Mouse (Mus musculus) kidney, adult 2 months (tissue): ENCODE results near the gene Hebp1. TPM values are rescaled to one million over a fixed set of nuclear protein-coding genes. Genes with fewer than 3 reads are reported as not detected.
A peak's percentile ranks its signal among the peaks of the same experiment; 100 is the strongest.

ENCODE experiments used
- DNase-seq: peaks from one replicate; pipeline ENCODE4 v3.0.0; 2021
- H3K27ac ChIP-seq: fragments of 200-500 bp; 2 replicates; pipeline ENCODE4 v1.5.1; 2012; ENCODE audit warnings: low read depth, low read length, control low read depth, inconsistent platforms; ENCODE audit not compliant: insufficient read depth
- H3K27me3 ChIP-seq: fragments of 200-500 bp; replicated peaks from 2 replicates; pipeline ENCODE4 v1.6.1; 2012; ENCODE audit warnings: mild to moderate bottlenecking, moderate library complexity, low read length, inconsistent platforms; ENCODE audit not compliant: control insufficient read depth, insufficient read depth
- H3K36me3 ChIP-seq: fragments of 200-500 bp; 2 replicates; pipeline ENCODE4 v1.6.1; 2012; ENCODE audit warnings: mild to moderate bottlenecking, moderate library complexity, low read length, inconsistent platforms; ENCODE audit not compliant: control insufficient read depth, insufficient read depth
- H3K4me1 ChIP-seq: fragments of 200-500 bp; 2 replicates; pipeline ENCODE4 v1.6.1; 2011; ENCODE audit warnings: low read length; ENCODE audit not compliant: control insufficient read depth, insufficient read depth
- H3K4me3 ChIP-seq: fragments of 200-500 bp; 2 replicates; pipeline ENCODE4 v1.5.1; 2011; ENCODE audit warnings: mild to moderate bottlenecking, low read depth, low read length, control low read depth; ENCODE audit not compliant: insufficient read depth
- CTCF ChIP-seq: fragments of 200-500 bp; conservative IDR thresholded peaks from 2 replicates; pipeline ENCODE4 v1.5.1; 2011; ENCODE audit warnings: low read depth, mild to moderate bottlenecking, control low read depth, low read length, moderate library complexity, mixed read lengths; ENCODE audit not compliant: insufficient read depth, insufficient read length
- POLR2A ChIP-seq: fragments of 200-500 bp; IDR thresholded peaks from one replicate; pipeline ENCODE4 v1.6.1; 2011; ENCODE audit warnings: low read depth, low read length, control low read depth
- WGBS: fragments of 180-500 bp; shearing (Covaris S2); methylation state at CpG from one replicate; pipeline ENCODE4 v1.1.7; 2018; 5-methylcytosine and 5-hydroxymethylcytosine counted together
- polyA plus RNA-seq: library from polyadenylated mRNA; depleted of rRNA; stranded (reverse); fragments of >200 nt; gene quantifications from 2 replicates; pipeline ENCODE4 v1.2.3, GENCODE M21; 2012

The Hebp1 gene
- polyA plus RNA-seq, 1 experiment = 82.9 TPM

- TF ChIP-seq POLR2A = no peak
- no peak for TF ChIP-seq CTCF
- Histone ChIP-seq H3K36me3 (no peaks in the 10 kb centered on the region), H3K4me3 (no peak overlapping the region), H3K27ac (no peak overlapping the region; the same call in 1 of the 2 replicates), H3K27me3 (no peaks in the 10 kb centered on the region), H3K4me1 (peaks cover 12% of the 10 kb centered on the region; the same call in 1 of the 2 replicates)
- 46% methylated on average over 3 of the region's 3 CpGs for WGBS
- DNase-seq = peak; percentile 64
Measured at GRCm38 (mm10) chr6:135165191-135165590, 32.6 kb downstream of the Hebp1 start.

DNA sequence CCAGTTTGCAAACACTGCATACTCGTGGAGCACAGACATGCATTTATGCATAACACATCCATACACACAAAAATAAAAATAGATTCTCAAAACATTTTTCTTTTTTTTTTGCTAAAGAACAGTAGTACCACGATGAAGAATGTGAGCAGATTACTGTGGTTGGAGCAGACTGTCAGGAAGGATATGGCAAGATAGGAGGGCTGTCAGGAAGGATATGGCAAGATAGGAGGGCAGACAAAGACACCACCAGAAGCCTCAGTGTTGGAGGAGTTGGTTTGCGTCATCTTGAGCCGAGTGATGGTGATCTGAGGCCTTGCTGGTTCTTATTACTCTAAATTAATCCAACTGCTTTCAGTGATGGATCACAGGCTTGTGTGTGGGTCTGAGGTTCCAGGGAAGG lies 35.0 kb downstream of the Hebp1 start:
- DNase-seq = no peak
- WGBS = 74% methylated on average over 4 of the region's 4 CpGs
- TF ChIP-seq CTCF (no peak), POLR2A (no peak)
- Histone ChIP-seq H3K27me3 (no peaks in the 10 kb centered on the region), H3K4me3 (no peak overlapping the region), H3K4me1 (peaks cover 12% of the 10 kb centered on the region; the same call in 1 of the 2 replicates), H3K36me3 (no peaks in the 10 kb centered on the region), H3K27ac (no peak overlapping the region)

GRCm38 (mm10) chr6:135162311-135162710 lies 35.5 kb downstream of the Hebp1 start:
- no peaks in the 10 kb centered on the region for H3K27me3 ChIP-seq
- H3K36me3 ChIP-seq = no peaks in the 10 kb centered on the region
- H3K4me1 ChIP-seq = peaks cover 10% of the 10 kb centered on the region; the same call in 1 of the 2 replicates
- H3K4me3 ChIP-seq = no peak overlapping the region
- no peak for DNase-seq
- 76% methylated on average over 3 of the region's 3 CpGs for WGBS
- TF ChIP-seq CTCF (no peak), POLR2A (no peak)
- H3K27ac ChIP-seq = no peak overlapping the region

DNA sequence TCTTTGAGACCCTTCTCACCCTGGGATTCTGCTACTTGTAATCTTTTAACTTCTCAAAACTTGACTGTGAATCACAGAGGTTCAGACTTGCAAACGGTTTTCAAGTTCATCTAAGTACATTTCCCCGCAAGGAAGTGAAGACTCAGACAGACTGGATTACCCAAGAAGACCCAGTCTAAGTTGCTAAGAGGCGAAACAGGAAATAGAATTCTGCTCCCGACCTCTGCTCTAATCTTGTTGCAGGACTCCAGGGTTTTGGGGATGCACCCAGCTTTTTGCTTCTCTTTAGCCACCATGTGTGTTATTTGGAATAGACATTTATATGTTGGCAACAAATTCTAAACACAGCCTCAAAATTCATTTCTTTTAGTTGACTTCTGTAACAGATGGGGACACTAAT lies 36.5 kb downstream of the Hebp1 start:
- 73% methylated on average over 4 of the region's 4 CpGs for WGBS
- no peak overlapping the region for H3K4me3 ChIP-seq
- no peak overlapping the region for H3K27ac ChIP-seq
- peaks cover 6% of the 10 kb centered on the region; the same call in 1 of the 2 replicates for H3K4me1 ChIP-seq
- no peak for DNase-seq
- no peak for TF ChIP-seq CTCF
- no peak for TF ChIP-seq POLR2A
- no peaks in the 10 kb centered on the region for H3K36me3 ChIP-seq
- no peaks in the 10 kb centered on the region for H3K27me3 ChIP-seq

DNA sequence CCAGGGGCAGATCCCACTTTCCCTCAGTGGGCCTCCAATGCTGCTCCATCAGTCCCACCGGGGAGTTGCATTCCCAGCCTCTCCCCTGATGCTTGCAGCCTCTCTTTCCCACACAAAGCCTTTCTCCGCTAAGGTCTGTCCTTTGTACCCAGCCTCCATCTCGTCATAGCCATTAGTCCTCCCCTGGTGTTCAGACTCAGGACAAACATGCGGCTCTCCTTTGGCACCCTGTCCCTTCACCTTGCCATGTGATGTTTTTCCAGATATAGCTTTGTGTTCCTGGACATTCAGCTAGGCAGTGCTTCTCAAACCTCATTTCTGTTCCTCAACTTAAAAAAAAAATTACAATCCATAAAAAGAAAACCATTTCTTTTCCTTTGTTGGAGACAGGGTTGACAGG lies 39.3 kb downstream of the Hebp1 start:
- Histone ChIP-seq H3K27me3 (no peaks in the 10 kb centered on the region), H3K27ac (no peak overlapping the region), H3K36me3 (no peaks in the 10 kb centered on the region), H3K4me1 (no peaks in the 10 kb centered on the region), H3K4me3 (no peak overlapping the region)
- TF ChIP-seq POLR2A (no peak), CTCF (no peak)
- 50% methylated on average over 4 of the region's 4 CpGs for WGBS
- DNase-seq = peak; percentile 12

DNA sequence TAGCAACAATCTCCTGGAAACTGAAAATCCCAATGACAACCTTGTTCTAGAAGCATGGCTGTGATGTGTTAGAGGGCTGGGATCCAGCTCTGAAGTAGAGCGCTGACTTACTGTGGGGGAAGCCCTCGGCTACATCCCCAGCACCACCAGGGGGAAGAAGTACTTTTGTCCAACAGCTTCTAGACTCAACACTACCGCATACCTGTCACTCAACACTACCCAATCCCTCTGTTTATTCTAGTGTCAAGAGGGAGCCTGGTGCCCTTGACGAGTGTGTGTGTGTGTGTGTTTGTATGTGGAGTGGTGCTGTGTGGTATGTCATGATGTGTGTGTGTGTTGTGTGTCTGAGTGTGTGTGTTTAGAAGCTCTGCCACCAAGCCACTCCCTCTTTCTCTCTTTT lies 40.3 kb downstream of the Hebp1 start:
- no peak for DNase-seq
- WGBS = 85% methylated on average over 4 of the region's 4 CpGs
- H3K4me3 ChIP-seq = no peak overlapping the region
- no peak overlapping the region for H3K27ac ChIP-seq
- no peak for TF ChIP-seq POLR2A
- no peak for TF ChIP-seq CTCF
- H3K27me3 ChIP-seq = no peaks in the 10 kb centered on the region
- no peaks in the 10 kb centered on the region for H3K36me3 ChIP-seq
- no peaks in the 10 kb centered on the region for H3K4me1 ChIP-seq

DNA sequence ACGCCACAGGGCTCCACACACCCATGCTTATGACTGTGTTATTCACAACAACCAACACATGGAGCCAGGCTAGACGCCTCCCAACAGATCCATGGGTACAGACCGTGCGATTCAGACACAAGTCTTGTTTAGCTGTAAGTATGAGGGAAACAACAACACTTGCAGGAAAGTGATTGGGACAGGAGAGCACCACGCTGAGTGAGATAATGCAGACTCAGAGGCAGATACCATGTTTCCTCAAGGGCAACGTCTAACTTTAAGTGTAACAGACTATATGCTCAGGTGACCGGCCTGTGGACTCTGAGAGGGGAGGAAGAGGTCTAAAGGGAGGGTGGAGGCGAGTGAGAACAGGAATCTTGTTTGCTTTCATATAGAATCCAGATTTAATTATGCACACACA lies 41.2 kb downstream of the Hebp1 start:
- no peak for TF ChIP-seq CTCF
- no peak for TF ChIP-seq POLR2A
- WGBS = 71% methylated on average over 8 of the region's 8 CpGs
- Histone ChIP-seq H3K4me1 (no peaks in the 10 kb centered on the region), H3K27ac (no peak overlapping the region), H3K36me3 (no peaks in the 10 kb centered on the region), H3K27me3 (no peaks in the 10 kb centered on the region), H3K4me3 (no peak overlapping the region)
- DNase-seq = no peak
